Mouse (Mus musculus) cerebellum, adult 2 months (tissue): ENCODE data around the gene Stat5a. TPM values are rescaled to one million over a fixed set of nuclear protein-coding genes. Genes with fewer than 3 reads are reported as not detected.

ENCODE experiments used
- DNase-seq, 2 experiments: peaks; one replicate each; pipeline ENCODE4 v3.0.0; 2021
- H3K27ac ChIP-seq: fragments of 200-500 bp; 2 replicates; pipeline ENCODE4 v1.5.1; 2012; ENCODE audit warnings: low read length, control low read depth, inconsistent platforms; ENCODE audit not compliant: insufficient read depth
- H3K27me3 ChIP-seq: fragments of 200-500 bp; 2 replicates; pipeline ENCODE4 v1.6.1; 2012; ENCODE audit warnings: inconsistent platforms, mild to moderate bottlenecking, low read length, moderate library complexity; ENCODE audit not compliant: control insufficient read depth, insufficient read depth
- H3K4me1 ChIP-seq: fragments of 200-500 bp; 2 replicates; pipeline ENCODE4 v1.6.1; 2011; ENCODE audit warnings: low read length; ENCODE audit not compliant: control insufficient read depth, insufficient read depth
- H3K4me3 ChIP-seq: fragments of 200-500 bp; replicated peaks from 2 replicates; pipeline ENCODE3; 2011; ENCODE audit warnings: mild to moderate bottlenecking, low read depth, low read length, control low read depth; ENCODE audit not compliant: insufficient read depth
- CTCF ChIP-seq: fragments of 200-500 bp; IDR thresholded peaks from 2 replicates; pipeline ENCODE4 v1.5.1; 2011; ENCODE audit warnings: low read depth, mild to moderate bottlenecking, control low read depth, low read length, moderate library complexity, borderline replicate concordance; ENCODE audit not compliant: insufficient read depth
- POLR2A ChIP-seq: fragments of 200-500 bp; IDR thresholded peaks from 2 replicates; pipeline ENCODE4 v1.6.1; 2011; ENCODE audit warnings: low read length, control low read depth, borderline replicate concordance; ENCODE audit not compliant: insufficient read depth
- WGBS: fragments of 180-500 bp; shearing (Covaris S2); methylation state at CpG from one replicate; pipeline ENCODE4 v1.1.7; 2018; 5-methylcytosine and 5-hydroxymethylcytosine counted together
- polyA plus RNA-seq: library from polyadenylated mRNA; depleted of rRNA; stranded (reverse); fragments of >200 nt; gene quantifications from 2 replicates; pipeline ENCODE4 v1.2.3, GENCODE M21; 2012

Stat5a gene
- polyA plus RNA-seq, 1 experiment, result 3.0 TPM

GRCm38 (mm10) chr11:100849456-100850037 lies 9.6 kb upstream of the Stat5a start:
- 3% methylated on average over 13 of the region's 13 CpGs for WGBS
- H3K27ac ChIP-seq, result peak overlapping the region; percentile 57; the same call in 1 of the 2 replicates

DNA sequence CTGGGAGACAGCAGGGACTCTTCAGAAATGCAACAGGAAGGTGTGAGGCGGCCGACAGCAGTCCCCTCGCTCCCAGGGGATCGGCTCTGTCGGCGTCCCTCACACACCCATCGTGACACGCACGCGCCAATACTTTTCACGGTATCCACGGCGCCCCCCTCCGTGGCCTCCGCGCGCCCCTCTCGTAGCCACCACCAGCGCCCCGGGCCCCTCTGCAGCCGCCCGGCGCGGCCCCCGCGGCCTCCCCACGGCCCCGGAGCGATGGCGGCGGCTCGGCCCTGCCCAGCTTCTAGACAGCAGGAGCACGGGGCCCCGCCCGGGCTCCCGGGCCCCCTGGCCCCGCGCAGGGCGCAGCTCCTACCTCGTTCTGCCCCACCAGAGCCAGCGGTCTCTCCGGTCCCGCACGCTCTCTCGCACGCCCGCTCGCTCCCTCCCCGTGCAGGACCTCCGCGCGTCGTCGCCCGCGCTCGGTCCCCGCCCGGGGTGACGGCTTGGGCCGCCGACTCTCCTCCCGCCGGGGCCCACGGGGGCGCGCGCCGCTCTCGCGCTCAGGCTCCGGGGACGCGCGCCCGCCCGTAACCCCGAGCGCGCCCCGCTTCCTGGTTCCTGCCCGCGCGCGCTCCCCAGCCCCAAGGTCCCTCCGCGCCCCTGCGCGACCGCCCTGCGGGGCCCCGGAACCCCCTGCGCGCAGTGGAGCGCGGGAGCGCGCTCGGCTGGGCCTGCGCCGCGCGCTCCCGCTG lies 8.9 kb upstream of the Stat5a start, which contains the start of gene Stat5b:
Stat5b (minus strand) TSS at position 687 of the 740 bp plus-strand sequence.
- TF ChIP-seq POLR2A, result peak; percentile 65
- no peak for TF ChIP-seq CTCF
- Histone ChIP-seq H3K4me3 (peak within 1 kb of the TSS; percentile 56), H3K4me1 (peaks cover 8% of the 10 kb centered on the region), H3K27me3 (no peaks in the 10 kb centered on the region), H3K27ac (peak within 1 kb of the TSS; percentile 57)
- 1% methylated on average over 103 of the region's 104 CpGs for WGBS
- DNase-seq, result peak; percentile 76 to 83

More at GRCm38 (mm10) chr11:100849456-100850037, 9.6 kb upstream of the Stat5a start:
- TF ChIP-seq POLR2A, result no peak
- no peak for TF ChIP-seq CTCF
- DNase-seq, result no peak
- Histone ChIP-seq H3K4me1 (0 out of 2 replicates have a peak, but pooled peaks cover 2% of the 10 kb centered on the region), H3K27me3 (no peaks in the 10 kb centered on the region), H3K4me3 (peak overlapping the region; percentile 56)

DNA sequence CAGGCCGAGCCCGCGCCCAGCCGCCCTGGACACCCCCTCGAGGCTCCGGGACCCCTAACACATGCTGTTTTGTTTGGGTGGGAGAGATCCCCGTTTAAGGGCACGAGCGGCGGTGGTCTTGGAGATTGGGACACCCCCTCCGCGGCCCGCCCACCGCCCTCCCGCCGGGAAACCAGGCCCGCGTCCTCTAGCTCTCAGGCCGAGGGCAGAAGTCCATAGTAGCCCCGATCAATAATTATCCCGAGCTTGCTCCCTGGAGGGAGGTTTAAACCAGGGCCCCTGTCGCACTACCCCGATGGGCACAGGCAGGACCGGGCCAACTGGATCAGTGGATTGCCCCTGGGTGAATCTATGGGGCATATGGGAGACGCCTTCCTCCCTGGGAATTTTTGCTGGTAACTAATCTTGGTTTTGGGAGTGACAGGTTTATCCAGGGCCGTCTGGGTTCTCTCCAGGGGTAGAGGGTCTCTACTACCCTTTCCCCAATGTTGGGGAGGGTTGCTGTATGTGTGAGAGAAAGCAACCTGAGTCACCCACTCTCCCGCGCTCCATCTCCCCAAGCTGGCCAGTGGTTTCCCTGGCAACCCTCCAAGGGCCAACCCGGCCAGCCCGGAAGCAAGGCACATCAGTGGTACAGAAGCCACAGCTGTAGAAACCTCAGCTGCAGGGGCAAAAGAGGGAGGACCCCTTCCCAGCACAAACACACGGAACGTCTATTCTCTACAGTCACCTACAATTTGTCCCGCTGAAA lies 8.2 kb upstream of the Stat5a start:
- no peaks in the 10 kb centered on the region for H3K27me3 ChIP-seq
- WGBS, result 10% methylated on average over 33 of the region's 33 CpGs
- H3K4me3 ChIP-seq, result peak overlapping the region; percentile 56
- peak; percentile 43 to 57 for DNase-seq
- peaks cover 7% of the 10 kb centered on the region for H3K4me1 ChIP-seq
- H3K27ac ChIP-seq, result peak overlapping the region; percentile 57
- TF ChIP-seq CTCF (no peak), POLR2A (no peak)

DNA sequence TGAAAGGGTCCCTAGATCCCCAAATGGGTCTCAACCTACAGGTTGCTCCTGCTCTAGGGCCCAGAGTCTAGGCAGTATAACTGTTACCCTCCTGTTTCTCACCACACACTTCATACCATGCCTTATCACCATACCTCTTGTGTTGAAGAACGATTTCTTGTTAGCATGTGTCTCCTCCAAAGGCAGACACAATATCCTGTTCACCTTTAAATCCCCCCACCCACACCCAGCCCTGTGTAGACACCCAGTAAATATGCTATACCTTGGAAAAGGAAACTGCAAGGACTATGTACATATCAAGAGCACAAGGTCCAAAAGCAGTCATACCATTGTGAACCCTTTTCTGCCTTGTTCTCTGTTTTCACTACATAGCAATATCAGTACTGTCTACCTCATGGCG lies 7.1 kb upstream of the Stat5a start:
- Histone ChIP-seq H3K4me1 (peaks cover 7% of the 10 kb centered on the region), H3K27me3 (no peaks in the 10 kb centered on the region), H3K4me3 (no peak overlapping the region), H3K27ac (no peak overlapping the region)
- TF ChIP-seq POLR2A (no peak), CTCF (no peak)
- 95% methylated on average over 2 of the region's 2 CpGs for WGBS
- DNase-seq, result no peak

- TF ChIP-seq CTCF (no peak), POLR2A (no peak)
- Histone ChIP-seq H3K27me3 (no peaks in the 10 kb centered on the region), H3K4me3 (no peak overlapping the region), H3K4me1 (peaks cover 7% of the 10 kb centered on the region), H3K27ac (no peak overlapping the region)
- DNase-seq, result no peak
- 88% methylated on average over 5 of the region's 5 CpGs for WGBS
Observed at GRCm38 (mm10) chr11:100853018-100853417, 6.1 kb upstream of the Stat5a start.

- WGBS, result 64% methylated on average over 4 of the region's 4 CpGs
- no peak for TF ChIP-seq POLR2A
- no peak for TF ChIP-seq CTCF
- DNase-seq, result no peak
- Histone ChIP-seq H3K4me3 (no peak overlapping the region), H3K27me3 (no peaks in the 10 kb centered on the region), H3K27ac (no peak overlapping the region), H3K4me1 (peaks cover 13% of the 10 kb centered on the region)
Observed at GRCm38 (mm10) chr11:100854268-100854667, 4.9 kb upstream of the Stat5a start.

DNA sequence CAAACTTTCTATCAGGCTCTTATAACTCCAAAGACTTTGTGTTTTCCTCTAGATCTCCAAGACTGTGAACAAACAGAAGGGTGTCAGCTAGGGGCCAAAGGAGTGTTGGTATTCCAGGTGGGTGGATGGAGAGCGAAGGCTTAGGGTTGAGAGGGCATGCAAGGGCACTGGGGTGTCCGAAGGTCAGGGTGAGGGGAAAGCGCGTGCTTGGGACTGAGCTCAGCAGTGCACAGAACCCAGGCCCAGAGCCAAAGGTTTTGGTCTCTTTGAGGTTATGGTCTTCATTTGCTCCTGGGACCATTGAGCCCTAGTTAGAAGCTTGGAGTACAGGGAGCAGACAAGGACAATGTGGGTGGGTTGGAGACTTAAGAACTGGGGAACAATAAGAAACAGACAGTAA lies 4.0 kb upstream of the Stat5a start:
- Histone ChIP-seq H3K4me1 (peaks cover 13% of the 10 kb centered on the region), H3K27ac (no peak overlapping the region), H3K4me3 (no peak overlapping the region), H3K27me3 (no peaks in the 10 kb centered on the region)
- TF ChIP-seq POLR2A (no peak), CTCF (no peak)
- DNase-seq, result no peak
- 98% methylated on average over 4 of the region's 4 CpGs for WGBS
